Mouse (Mus musculus) bone marrow macrophage, adult 2 months (primary cell): ENCODE results near the gene Slit1. TPM values are rescaled to one million over a fixed set of nuclear protein-coding genes. Genes with fewer than 3 reads are reported as not detected.

ENCODE experiments used
- H3K27ac ChIP-seq: 2 replicates; pipeline ENCODE4 v1.5.1; 2012; ENCODE audit warnings: low read depth, low read length; ENCODE audit not compliant: insufficient read depth
- H3K4me1 ChIP-seq: 2 replicates; pipeline ENCODE4 v1.6.1; 2012; ENCODE audit warnings: low read length; ENCODE audit not compliant: control insufficient read depth, insufficient read depth
- H3K4me3 ChIP-seq: 2 replicates; pipeline ENCODE4 v1.5.1; 2012; ENCODE audit warnings: mild to moderate bottlenecking, low read length, moderate library complexity; ENCODE audit not compliant: insufficient read depth
- CTCF ChIP-seq: IDR thresholded peaks from 2 replicates; pipeline ENCODE4 v1.5.1; 2012; ENCODE audit warnings: low read depth, mild to moderate bottlenecking, low read length, moderate library complexity
- POLR2A ChIP-seq: IDR thresholded peaks from 2 replicates; pipeline ENCODE4 v1.6.1; 2012; ENCODE audit warnings: mild to moderate bottlenecking, low read depth, low read length, borderline replicate concordance
- polyA plus RNA-seq: library from polyadenylated mRNA; stranded (reverse); fragments of >200 nt; gene quantifications from 2 replicates; pipeline ENCODE4 v1.2.4, GENCODE M21; 2012; ENCODE audit not compliant: missing spikeins, insufficient read depth, insufficient read length

The Slit1 gene
- polyA plus RNA-seq, 1 experiment, result 4.6 TPM

DNA sequence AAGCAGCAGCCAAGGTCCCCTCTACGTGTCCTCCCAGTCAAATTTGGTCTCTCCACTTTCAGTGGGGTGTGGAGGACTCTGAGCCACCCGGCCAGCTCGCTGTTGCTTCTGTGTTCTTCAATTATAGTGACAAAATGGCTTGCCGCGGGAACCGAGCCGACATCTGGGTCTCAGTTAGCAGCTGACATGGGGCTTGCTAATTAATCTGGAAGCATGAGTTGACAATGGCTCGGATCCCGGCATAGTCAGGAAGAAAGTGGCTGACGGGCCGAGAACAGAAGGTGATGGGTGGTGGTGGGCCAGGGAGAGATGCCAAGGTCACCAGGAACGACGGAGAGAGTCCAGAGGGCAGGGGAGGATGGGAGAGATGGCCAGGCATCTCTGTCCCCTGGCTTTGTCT, 55.2 kb downstream of the Slit1 start:
- no peak overlapping the region for H3K27ac ChIP-seq
- H3K4me1 ChIP-seq, result no peaks in the 10 kb centered on the region
- no peak overlapping the region for H3K4me3 ChIP-seq
- TF ChIP-seq CTCF (no peak), POLR2A (no peak)

DNA sequence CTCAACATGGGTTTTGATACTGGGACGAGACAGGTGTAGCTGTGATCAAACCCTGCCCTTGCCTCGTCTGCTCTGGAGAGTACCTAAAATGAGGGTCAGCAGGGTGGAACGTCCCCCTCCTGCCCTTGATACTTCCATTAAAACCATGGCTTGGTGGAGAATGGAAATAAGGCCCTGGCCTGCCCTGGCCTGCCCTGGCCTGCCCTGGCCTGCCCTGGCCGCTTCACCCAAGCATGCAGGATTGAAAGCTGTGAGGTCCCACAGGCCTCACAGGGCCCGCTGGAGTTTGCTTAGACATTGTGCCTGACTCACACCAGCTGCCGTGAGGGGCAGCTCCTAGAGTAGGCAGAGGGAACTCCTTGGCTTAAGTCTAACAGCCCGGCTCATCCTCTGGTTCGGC, 55.6 kb downstream of the Slit1 start:
- Histone ChIP-seq H3K4me1 (no peaks in the 10 kb centered on the region), H3K4me3 (no peak overlapping the region), H3K27ac (no peak overlapping the region)
- no peak for TF ChIP-seq CTCF
- no peak for TF ChIP-seq POLR2A

DNA sequence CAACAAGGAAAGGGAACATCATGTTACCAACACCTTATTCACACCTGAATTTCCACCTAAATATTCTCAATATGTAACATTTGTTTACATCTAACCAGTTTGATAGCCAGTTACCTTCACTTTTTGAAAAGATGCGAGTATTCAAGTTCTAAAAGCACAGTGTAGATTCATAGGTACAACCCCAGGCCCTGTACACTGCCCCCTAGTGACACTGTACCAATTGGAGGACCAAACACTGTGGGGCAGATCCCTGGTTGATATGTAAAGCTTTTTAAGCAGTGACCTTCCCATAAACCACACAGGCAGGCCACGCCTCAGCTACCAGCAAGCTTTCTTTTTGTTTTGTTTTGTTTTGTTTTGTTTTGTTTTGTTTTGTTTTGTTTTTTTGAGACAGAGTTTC, 57.3 kb downstream of the Slit1 start:
- no peak overlapping the region for H3K4me3 ChIP-seq
- H3K27ac ChIP-seq, result no peak overlapping the region
- no peaks in the 10 kb centered on the region for H3K4me1 ChIP-seq
- TF ChIP-seq POLR2A (no peak), CTCF (no peak)

DNA sequence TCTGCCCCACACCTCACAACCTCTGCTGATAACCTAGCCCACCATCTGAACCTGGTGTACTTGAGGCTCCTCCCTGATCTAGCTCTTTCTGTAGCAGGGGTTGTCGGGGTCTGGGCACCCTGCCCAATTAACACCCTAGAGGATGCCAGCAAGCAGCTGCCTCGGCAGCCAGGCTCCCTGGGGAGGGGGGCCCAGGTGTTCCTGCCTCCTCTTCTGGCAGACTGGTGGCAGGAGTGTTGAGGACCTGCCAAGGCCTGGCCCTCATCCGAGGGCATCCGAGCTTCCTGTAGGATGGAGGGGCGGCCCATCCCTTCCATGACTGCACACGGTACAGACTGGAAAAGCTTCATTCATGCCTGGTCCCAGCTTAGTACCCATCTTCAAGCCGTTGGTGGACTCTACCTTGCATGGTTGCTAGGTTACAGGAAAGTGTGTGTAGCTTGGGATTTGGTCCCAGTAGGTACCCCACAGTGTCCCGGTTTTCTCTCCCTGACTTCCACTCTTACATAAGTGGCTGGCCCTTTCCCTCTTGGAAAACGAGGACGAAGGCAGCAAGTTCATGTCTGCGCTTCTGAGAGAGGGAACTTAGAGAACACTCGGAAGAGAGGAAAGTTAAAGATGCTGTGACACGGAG, 57.9 kb downstream of the Slit1 start:
- no peak for TF ChIP-seq CTCF

GRCm38 (mm10) chr19:41684874-41685273, 58.6 kb downstream of the Slit1 start:
- H3K4me1 ChIP-seq, result no peaks in the 10 kb centered on the region
- H3K4me3 ChIP-seq, result no peak overlapping the region
- TF ChIP-seq CTCF (no peak), POLR2A (no peak)
- H3K27ac ChIP-seq, result no peak overlapping the region

More for the DNA sequence above, 57.9 kb downstream of the Slit1 start:
- H3K4me3 ChIP-seq, result no peak overlapping the region
- H3K4me1 ChIP-seq, result no peaks in the 10 kb centered on the region
- no peak overlapping the region for H3K27ac ChIP-seq

DNA sequence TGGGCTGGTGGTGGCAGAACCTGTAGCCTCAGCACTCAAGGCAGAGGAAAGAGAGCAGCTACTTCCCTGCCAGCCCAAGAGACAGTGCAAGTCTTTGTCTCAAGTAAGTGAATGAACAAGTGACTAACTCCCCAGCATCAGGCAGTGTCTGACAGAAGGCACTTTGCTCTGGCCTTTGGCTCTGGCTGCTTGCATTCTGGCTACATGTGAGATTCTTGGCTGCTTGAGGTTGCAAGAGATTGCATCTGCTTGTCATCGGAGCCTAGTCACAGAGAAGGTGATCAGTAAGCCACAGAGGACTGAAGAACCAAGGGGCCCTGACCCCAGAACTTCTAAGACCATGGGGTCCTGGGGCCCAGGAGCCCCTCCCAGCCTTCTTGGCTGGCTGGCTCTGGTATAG, 59.5 kb downstream of the Slit1 start:
- H3K4me3 ChIP-seq, result no peak overlapping the region
- no peak overlapping the region for H3K27ac ChIP-seq
- no peak for TF ChIP-seq POLR2A
- no peak for TF ChIP-seq CTCF
- no peaks in the 10 kb centered on the region for H3K4me1 ChIP-seq

GRCm38 (mm10) chr19:41680267-41680666, 63.2 kb downstream of the Slit1 start:
- no peak for TF ChIP-seq CTCF
- TF ChIP-seq POLR2A, result no peak
- Histone ChIP-seq H3K4me3 (no peak overlapping the region), H3K4me1 (no peaks in the 10 kb centered on the region), H3K27ac (no peak overlapping the region)

DNA sequence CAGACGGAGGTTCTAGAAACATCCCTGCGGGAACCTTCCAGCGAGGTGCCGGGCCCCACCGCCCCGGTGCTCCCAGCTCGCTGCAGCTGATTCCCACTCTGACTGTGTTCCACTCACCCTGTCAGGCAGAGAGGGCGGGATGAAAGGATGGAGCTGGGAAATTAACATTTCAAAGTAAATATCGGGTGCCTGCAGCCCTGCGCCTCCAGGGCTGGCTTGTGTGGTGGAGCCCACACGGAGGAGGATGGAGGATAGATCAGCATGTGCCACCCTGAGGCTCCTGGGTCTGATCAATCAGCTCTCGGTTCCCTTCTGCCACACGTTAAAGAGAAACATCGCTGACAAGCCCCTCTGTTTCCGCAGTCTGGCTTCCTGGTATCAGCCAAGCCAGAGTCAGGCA, 64.4 kb downstream of the Slit1 start:
- Histone ChIP-seq H3K4me1 (peaks cover 6% of the 10 kb centered on the region), H3K4me3 (no peak overlapping the region), H3K27ac (no peak overlapping the region)
- TF ChIP-seq CTCF (no peak), POLR2A (no peak)

GRCm38 (mm10) chr19:41677575-41677974, 65.9 kb downstream of the Slit1 start:
- peaks cover 6% of the 10 kb centered on the region for H3K4me1 ChIP-seq
- no peak overlapping the region for H3K4me3 ChIP-seq
- no peak for TF ChIP-seq CTCF
- no peak for TF ChIP-seq POLR2A
- H3K27ac ChIP-seq, result no peak overlapping the region

DNA sequence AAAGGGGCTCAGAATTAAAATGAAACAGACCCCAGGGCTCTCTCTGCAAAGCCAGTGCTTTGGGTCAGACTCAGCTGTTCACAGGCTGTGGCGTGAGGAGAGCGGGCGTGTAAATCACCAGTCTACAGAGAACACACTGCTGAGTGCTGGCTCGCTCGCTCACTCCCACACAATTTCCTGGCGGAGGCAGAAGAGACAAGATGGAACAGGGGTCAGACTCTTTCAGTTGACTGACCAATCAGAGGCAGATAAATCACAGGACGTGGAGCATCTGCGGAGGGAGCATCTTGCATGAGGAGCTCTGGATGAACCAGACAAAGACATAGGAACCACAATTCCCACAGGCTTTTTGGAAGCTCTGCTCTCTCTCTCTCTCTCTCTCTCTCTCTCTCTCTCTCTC, 67.9 kb downstream of the Slit1 start:
- no peak overlapping the region for H3K27ac ChIP-seq
- H3K4me3 ChIP-seq, result no peak overlapping the region
- peaks cover 14% of the 10 kb centered on the region for H3K4me1 ChIP-seq
- no peak for TF ChIP-seq POLR2A
- TF ChIP-seq CTCF, result no peak

- Histone ChIP-seq H3K4me3 (no peak overlapping the region), H3K4me1 (peaks cover 14% of the 10 kb centered on the region), H3K27ac (no peak overlapping the region)
- no peak for TF ChIP-seq POLR2A
- no peak for TF ChIP-seq CTCF
Observed at GRCm38 (mm10) chr19:41674366-41674765, 69.1 kb downstream of the Slit1 start.
